Mouse (Mus musculus) forebrain, embryonic 11.5 days (tissue): ENCODE results near the gene Inafm1. TPM values are rescaled to one million over a fixed set of nuclear protein-coding genes. Genes with fewer than 3 reads are reported as not detected.

Experiments used
- ATAC-seq: fragments of 200-750 bp; cut with Nextera tagmentation; replicated peaks from 2 replicates; pipeline ENCODE4 v1.8.0; 2017; ENCODE audit warnings: moderate TSS enrichment; ENCODE audit not compliant: low FRiP score
- DNase-seq: peaks from one replicate; pipeline ENCODE4 v3.0.0-alpha.2; 2017; ENCODE audit warnings: low spot score
- H3K27ac ChIP-seq: fragments of 300-500 bp; sonication (generic); 2 replicates; pipeline ENCODE4 v1.5.1; 2014; ENCODE audit warnings: low read depth, low read length
- H3K27me3 ChIP-seq: fragments of 300-500 bp; sonication (generic); 2 replicates; pipeline ENCODE4 v1.6.1; 2014; ENCODE audit warnings: mild to moderate bottlenecking, low read length, mixed read lengths; ENCODE audit not compliant: control insufficient read depth, insufficient read depth
- H3K36me3 ChIP-seq: fragments of 300-500 bp; sonication (generic); 2 replicates; pipeline ENCODE4 v1.6.1; 2014; ENCODE audit warnings: mild to moderate bottlenecking, low read length, moderate library complexity, mixed read lengths; ENCODE audit not compliant: control insufficient read depth, insufficient read depth
- H3K4me1 ChIP-seq: fragments of 300-500 bp; sonication (generic); replicated peaks from 2 replicates; pipeline ENCODE4 v1.6.1; 2014; ENCODE audit warnings: low read length, mixed read lengths; ENCODE audit not compliant: control insufficient read depth, insufficient read depth
- H3K4me2 ChIP-seq: fragments of 300-500 bp; sonication (generic); 2 replicates; pipeline ENCODE4 v1.6.1; 2014; ENCODE audit warnings: low read depth, mild to moderate bottlenecking, low read length, moderate library complexity, mixed read lengths; ENCODE audit not compliant: severe bottlenecking
- H3K4me3 ChIP-seq: fragments of 300-500 bp; sonication (generic); 2 replicates; pipeline ENCODE4 v1.5.1; 2014; ENCODE audit warnings: low read depth, low read length
- H3K9ac ChIP-seq: fragments of 300-500 bp; sonication (generic); 2 replicates; pipeline ENCODE4 v1.6.1; 2014; ENCODE audit warnings: low read length
- H3K9me3 ChIP-seq: fragments of 300-500 bp; sonication (generic); 2 replicates; pipeline ENCODE4 v1.6.1; 2016; ENCODE audit warnings: low read length, mixed read lengths; ENCODE audit not compliant: control insufficient read depth
- WGBS: fragments of 180-500 bp; shearing (Covaris S2); extraction: QIAGEN DNeasy Blood & Tissue Kit; methylation state at CpG from one replicate; pipeline ENCODE4 v1.1.7; 2014; 5-methylcytosine and 5-hydroxymethylcytosine counted together
- polyA plus RNA-seq: library from polyadenylated mRNA; unstranded; fragments of >200 nt; fragmentation: Nextera tagmentation; extraction: Ambion mirVana; gene quantifications from 2 replicates; pipeline ENCODE4 v1.2.1, GENCODE M21; 2014

The Inafm1 gene
- polyA plus RNA-seq, 1 experiment from 2014 or later, result 11.6 TPM

DNA sequence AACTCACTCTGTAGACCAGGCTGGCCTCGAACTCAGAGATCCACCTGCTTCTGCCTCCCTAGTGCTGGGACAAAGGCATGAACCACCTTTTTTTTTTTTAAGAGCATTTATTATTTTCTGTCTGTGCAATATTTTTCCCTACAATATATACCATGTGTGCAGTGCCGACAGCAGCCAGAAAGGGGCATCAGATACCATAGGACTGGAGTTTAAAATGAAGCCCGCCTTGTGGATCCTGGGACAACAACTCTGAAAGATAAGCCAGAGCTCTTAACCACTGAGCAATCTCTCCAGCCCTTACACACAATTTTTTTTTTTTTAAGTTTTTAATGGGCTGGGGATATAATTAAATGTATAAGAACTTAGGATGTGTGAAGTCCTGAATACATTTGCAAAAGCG is 20.9 kb upstream of the Inafm1 start:
- no peaks in the 10 kb centered on the region for H3K27me3 ChIP-seq
- no peak overlapping the region; the same call in 1 of the 2 replicates for H3K4me3 ChIP-seq
- peak overlapping the region; percentile 7; the same call in 1 of the 2 replicates for H3K9ac ChIP-seq
- no peak overlapping the region for H3K27ac ChIP-seq
- 0 out of 2 replicates have a peak, but pooled peaks have one; percentile 24 for ATAC-seq
- no peaks in the 10 kb centered on the region for H3K9me3 ChIP-seq
- no peak for DNase-seq
- peaks cover 9% of the 10 kb centered on the region for H3K4me1 ChIP-seq
- no peak overlapping the region for H3K4me2 ChIP-seq
- 31% methylated on average over 4 of the region's 4 CpGs for WGBS
- no peaks in the 10 kb centered on the region for H3K36me3 ChIP-seq

DNA sequence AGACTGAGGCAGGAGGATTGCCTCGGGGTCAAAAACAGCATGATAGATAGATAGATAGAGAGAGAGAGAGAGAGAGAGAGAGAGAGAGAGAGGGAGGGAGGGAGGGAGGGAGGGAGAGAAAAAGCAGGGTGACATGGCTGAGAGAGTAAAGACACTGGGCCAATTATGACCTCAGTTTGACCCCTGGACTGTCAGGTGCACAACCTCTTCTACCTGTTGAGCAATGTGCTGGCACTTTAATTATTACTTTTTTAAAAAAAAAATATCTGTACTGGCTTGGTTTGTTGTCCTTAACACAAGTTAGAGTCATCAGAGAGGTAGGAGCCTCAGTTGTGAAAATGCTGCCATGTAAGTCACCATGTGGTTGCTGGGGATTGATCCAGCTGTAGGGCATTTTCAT is 14.4 kb upstream of the Inafm1 start:
- H3K4me3 ChIP-seq, result no peak overlapping the region
- no peaks in the 10 kb centered on the region for H3K9me3 ChIP-seq
- no peak overlapping the region for H3K4me2 ChIP-seq
- 74% methylated on average over 1 of the region's 1 CpGs for WGBS
- ATAC-seq (no peak), DNase-seq (no peak)
- no peaks in the 10 kb centered on the region for H3K27me3 ChIP-seq
- no peak overlapping the region for H3K27ac ChIP-seq
- peaks cover 5% of the 10 kb centered on the region; the same call in 1 of the 2 replicates for H3K4me1 ChIP-seq
- H3K36me3 ChIP-seq, result no peaks in the 10 kb centered on the region
- H3K9ac ChIP-seq, result no peak overlapping the region

DNA sequence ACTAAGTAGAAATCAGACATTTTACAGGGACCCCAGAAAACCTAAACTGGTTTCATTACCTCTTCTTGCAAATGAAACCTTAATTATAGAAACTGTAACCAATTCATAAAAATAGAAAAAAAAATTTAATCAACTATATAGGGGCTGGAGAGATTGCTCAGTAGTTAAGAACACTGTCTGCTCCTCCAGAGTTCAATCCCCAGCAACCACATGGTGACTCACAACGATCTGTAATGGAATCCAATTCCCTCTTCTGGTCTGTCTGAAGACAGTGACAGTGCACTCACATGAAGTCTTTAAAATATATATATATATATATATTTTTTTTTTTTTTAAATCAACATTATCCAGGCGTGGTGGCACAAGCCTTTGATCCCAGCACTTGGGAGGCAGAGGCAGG is 13.6 kb upstream of the Inafm1 start:
- DNase-seq, result no peak
- Histone ChIP-seq H3K36me3 (no peaks in the 10 kb centered on the region), H3K4me1 (peaks cover 5% of the 10 kb centered on the region; the same call in 1 of the 2 replicates), H3K4me3 (peak overlapping the region; percentile 68; the same call in 1 of the 2 replicates), H3K4me2 (peak overlapping the region; percentile 54; the same call in 1 of the 2 replicates), H3K27ac (no peak overlapping the region), H3K9ac (peak overlapping the region; percentile 80), H3K9me3 (no peaks in the 10 kb centered on the region), H3K27me3 (no peaks in the 10 kb centered on the region)
- 90% methylated on average over 2 of the region's 2 CpGs for WGBS
- ATAC-seq, result no peak

DNA sequence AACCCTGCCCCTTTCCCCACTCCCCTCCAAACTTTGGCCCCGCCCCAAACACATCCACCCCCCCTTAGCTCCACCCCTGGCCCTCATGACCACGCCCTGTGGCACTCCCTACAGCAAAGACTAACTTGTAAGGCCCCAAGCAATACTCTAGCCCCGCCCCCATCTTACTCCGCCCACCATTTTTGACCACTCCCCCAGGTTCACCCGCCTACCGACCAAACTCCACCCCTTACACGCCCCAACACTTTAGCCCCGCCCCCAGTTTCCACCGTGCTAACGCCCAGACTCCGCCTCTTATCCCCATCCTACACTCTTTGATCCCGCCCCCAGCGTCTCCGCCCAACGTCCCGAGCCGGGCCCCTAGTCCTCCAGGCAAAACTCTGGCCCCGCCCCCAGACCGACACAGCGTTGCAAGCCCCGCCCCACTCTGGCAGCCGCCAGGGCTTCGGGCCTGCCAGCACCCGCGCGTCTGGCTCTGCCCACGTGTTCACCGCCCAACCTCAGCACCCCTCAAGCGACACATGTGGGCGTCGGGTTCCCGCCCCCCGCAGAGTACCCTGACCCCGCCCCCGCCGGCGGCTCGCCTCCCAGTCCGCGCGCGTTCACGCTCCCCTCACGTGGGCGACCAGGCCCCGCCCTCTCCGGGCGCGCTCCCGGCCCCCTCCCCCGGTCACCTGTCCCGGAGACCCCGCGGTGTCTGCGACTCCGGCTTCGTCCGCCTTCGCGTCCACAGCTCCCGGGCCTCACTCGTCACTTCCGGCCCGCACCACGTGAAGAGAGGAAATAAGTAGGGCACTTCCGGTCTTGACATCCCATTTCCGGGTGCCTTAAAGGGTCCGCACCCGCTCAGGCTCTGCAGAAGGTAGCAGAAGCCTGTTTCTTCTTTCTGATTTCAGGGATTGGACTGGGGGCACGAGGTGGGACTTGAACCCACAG is 12.9 kb upstream of the Inafm1 start, which contains the start of gene Ccdc9:
TSS of gene Ccdc9 (minus strand) at position 770 of the 936 bp plus-strand sequence.
- Histone ChIP-seq H3K9ac (peak within 1 kb of the TSS; percentile 80), H3K36me3 (peaks cover 2% of the 10 kb centered on the region; the same call in 1 of the 2 replicates), H3K4me3 (peak within 1 kb of the TSS; percentile 68), H3K9me3 (no peaks in the 10 kb centered on the region), H3K27ac (peak within 1 kb of the TSS; percentile 89), H3K4me1 (peaks cover 5% of the 10 kb centered on the region; the same call in 1 of the 2 replicates), H3K4me2 (peak within 1 kb of the TSS; percentile 54), H3K27me3 (no peaks in the 10 kb centered on the region)
- peak; percentile 100 for DNase-seq
- under 1% methylated on average over 68 of the region's 70 CpGs for WGBS
- peak; percentile 93 for ATAC-seq

DNA sequence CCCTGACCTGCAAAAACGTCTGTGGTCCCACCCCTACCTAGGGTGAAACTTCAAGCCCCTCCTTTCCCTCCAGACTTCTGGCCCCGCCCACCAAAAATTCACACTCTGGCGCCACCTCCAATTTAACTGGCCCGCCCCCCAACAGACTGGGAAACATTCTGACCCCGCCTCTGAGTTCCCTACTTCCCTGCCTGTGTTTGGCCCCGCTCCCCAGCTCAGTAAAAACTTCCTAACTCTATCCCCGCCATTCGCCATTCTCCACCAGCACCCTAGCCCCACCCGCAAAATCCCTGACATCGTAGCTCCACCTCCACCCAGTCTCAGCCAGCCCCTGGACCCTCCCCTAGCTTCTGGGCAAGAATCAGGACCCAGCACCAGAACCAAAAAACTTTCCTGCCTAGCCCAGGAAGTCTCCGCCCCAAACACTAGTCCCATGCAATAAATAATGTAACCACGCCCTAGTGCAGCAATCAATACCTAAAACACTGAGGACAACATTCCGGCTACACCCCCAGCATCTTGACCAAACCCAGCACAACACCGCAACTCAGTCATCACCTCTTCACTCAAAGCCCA is 12.1 kb upstream of the Inafm1 start:
- Histone ChIP-seq H3K4me1 (peaks cover 5% of the 10 kb centered on the region; the same call in 1 of the 2 replicates), H3K36me3 (peaks cover 4% of the 10 kb centered on the region; the same call in 1 of the 2 replicates), H3K9ac (no peak overlapping the region), H3K4me3 (peak overlapping the region; percentile 68), H3K27me3 (no peaks in the 10 kb centered on the region), H3K27ac (no peak overlapping the region), H3K9me3 (no peaks in the 10 kb centered on the region), H3K4me2 (peak overlapping the region; percentile 54)
- ATAC-seq, result peak; percentile 72
- DNase-seq, result peak; percentile 73
- 5% methylated on average over 14 of the region's 14 CpGs for WGBS

DNA sequence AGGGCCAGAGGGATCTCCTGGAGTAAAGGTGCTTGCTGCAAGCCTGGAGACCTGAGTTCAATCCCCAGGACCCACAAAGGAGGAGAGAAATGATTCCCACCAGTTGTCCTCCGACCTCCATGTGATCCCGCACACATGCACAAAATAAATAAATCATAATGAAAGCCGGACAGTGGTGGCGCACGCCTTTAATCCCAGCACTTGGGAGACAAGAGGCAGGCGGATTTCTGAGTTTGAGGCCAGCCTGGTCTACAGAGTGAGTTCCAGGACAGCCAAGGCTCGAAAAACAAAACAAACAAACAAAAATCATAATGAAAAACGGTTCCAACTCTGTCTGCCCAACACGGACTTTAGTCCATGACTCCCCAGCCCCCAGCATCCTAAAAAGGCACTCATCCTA is 11.5 kb upstream of the Inafm1 start:
- Histone ChIP-seq H3K36me3 (peaks cover 5% of the 10 kb centered on the region; the same call in 1 of the 2 replicates), H3K4me2 (no peak overlapping the region), H3K27me3 (no peaks in the 10 kb centered on the region), H3K9ac (no peak overlapping the region), H3K9me3 (no peaks in the 10 kb centered on the region), H3K4me1 (peaks cover 5% of the 10 kb centered on the region; the same call in 1 of the 2 replicates), H3K27ac (no peak overlapping the region), H3K4me3 (0 out of 2 replicates have a peak overlapping the region, but pooled peaks have one; percentile 68)
- ATAC-seq, result no peak
- no peak for DNase-seq
- 80% methylated on average over 9 of the region's 9 CpGs for WGBS

DNA sequence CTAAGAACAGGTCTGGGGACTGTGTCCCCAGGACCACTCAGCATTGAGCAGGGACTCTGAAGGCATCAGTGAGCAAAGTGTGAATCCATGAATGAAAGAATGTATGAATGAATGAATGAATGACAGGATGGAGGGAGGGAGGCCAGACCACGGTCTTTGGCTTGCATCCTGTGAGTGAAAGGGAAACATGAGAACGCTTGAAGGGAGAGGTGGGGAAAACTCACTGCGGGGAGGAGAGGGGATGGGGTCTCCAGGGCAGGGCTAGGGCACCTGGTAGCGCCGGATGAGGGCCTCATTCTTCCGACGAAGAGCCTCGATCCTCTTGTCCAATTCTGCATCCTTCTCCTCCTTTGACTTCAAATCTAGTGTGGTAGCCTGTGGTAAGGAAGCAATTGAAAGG is 10.6 kb upstream of the Inafm1 start:
- Histone ChIP-seq H3K27me3 (no peaks in the 10 kb centered on the region), H3K9ac (no peak overlapping the region), H3K4me2 (no peak overlapping the region), H3K4me3 (no peak overlapping the region), H3K4me1 (peaks cover 5% of the 10 kb centered on the region; the same call in 1 of the 2 replicates), H3K36me3 (peaks cover 5% of the 10 kb centered on the region; the same call in 1 of the 2 replicates), H3K9me3 (no peaks in the 10 kb centered on the region), H3K27ac (no peak overlapping the region)
- WGBS, result 91% methylated on average over 8 of the region's 8 CpGs
- no peak for ATAC-seq
- DNase-seq, result no peak

DNA sequence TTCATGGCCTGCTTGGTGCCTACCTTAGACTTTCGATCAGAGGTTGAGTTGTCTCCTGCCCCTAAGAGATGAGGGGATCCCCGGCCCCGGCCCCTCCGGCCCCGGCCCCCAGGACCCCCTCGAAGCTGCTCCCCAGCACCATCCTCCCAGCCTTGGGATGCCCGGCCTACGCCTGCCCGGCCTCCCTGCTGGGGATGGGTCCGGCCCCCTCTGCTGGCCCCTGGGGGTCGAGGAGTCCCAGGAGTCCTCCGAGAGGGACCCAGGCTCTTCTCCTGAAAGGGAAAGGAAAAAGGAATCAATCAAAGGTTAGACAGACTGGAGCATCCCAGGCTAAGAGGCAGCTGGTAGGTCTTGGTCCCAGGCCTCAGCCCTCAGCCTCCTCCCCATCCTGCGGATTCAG is 8.9 kb upstream of the Inafm1 start:
- H3K36me3 ChIP-seq, result peaks cover 5% of the 10 kb centered on the region; the same call in 1 of the 2 replicates
- no peak for DNase-seq
- WGBS, result 95% methylated on average over 13 of the region's 13 CpGs

More for the DNA sequence above, 8.9 kb upstream of the Inafm1 start:
- Histone ChIP-seq H3K4me3 (no peak overlapping the region), H3K27ac (no peak overlapping the region), H3K4me2 (no peak overlapping the region), H3K9ac (no peak overlapping the region), H3K27me3 (no peaks in the 10 kb centered on the region), H3K4me1 (peaks cover 5% of the 10 kb centered on the region; the same call in 1 of the 2 replicates), H3K9me3 (no peaks in the 10 kb centered on the region)
- no peak for ATAC-seq
